Mouse (Mus musculus): ENCODE results near the gene Olfr270.

Gene Olfr270

GRCm38 (mm10) chr4:52964247-52964646 is at the start of gene Olfr270:
Gene Olfr270, plus strand, starts transcription at chr4:52964547.
- in situ Hi-C loops (cut with MboI, MseI), result loop anchor here (5.0 kb wide), 1 partner anchor 107 kb away; the partner anchor contains the start of gene Olfr273

- in situ Hi-C loops (cut with MboI, MseI), result no loop called here
Observed at GRCm38 (mm10) chr4:52916659-52917310, 47.6 kb upstream of the Olfr270 start.

GRCm38 (mm10) chr4:52917311-52917688 is 47.0 kb upstream of the Olfr270 start:
- in situ Hi-C loops (cut with MboI, MseI), result no loop called here

- in situ Hi-C loops (cut with MboI, MseI), result no loop called here
Observed at GRCm38 (mm10) chr4:52919078-52919477, 45.3 kb upstream of the Olfr270 start, which contains the start of gene Olfr272. Gene Olfr272, minus strand, starts transcription at chr4:52919178.

GRCm38 (mm10) chr4:52930480-52930879 is 33.9 kb upstream of the Olfr270 start:
- in situ Hi-C loops (cut with MboI, MseI), result no loop called here

GRCm38 (mm10) chr4:52946665-52947064 is 17.7 kb upstream of the Olfr270 start:
- in situ Hi-C loops (cut with MboI, MseI), result no loop called here

- in situ Hi-C loops (cut with MboI, MseI), result no loop called here
Observed at GRCm38 (mm10) chr4:52949005-52949404, 15.3 kb upstream of the Olfr270 start.

GRCm38 (mm10) chr4:52958693-52959092 is 5.7 kb upstream of the Olfr270 start:
- in situ Hi-C loops (cut with MboI, MseI), result no loop called here

GRCm38 (mm10) chr4:52985216-52985615 is 20.9 kb downstream of the Olfr270 start:
- in situ Hi-C loops (cut with MboI, MseI), result no loop called here

GRCm38 (mm10) chr4:52986266-52986665 is 21.9 kb downstream of the Olfr270 start:
- in situ Hi-C loops (cut with MboI, MseI), result no loop called here

GRCm38 (mm10) chr4:52989248-52989647 is 24.9 kb downstream of the Olfr270 start, which contains the start of gene Nipsnap3a:
Gene Nipsnap3a, plus strand, starts transcription at chr4:52989272.
- in situ Hi-C loops (cut with MboI, MseI), result no loop called here

GRCm38 (mm10) chr4:52999449-52999848 is 35.1 kb downstream of the Olfr270 start:
- in situ Hi-C loops (cut with MboI, MseI), result no loop called here

- in situ Hi-C loops (cut with MboI, MseI), result loop anchor here (10.0 kb wide), 1 partner anchor 555 kb away; no protein-coding TSS in a partner anchor
Observed at GRCm38 (mm10) chr4:53000154-53000553, 35.8 kb downstream of the Olfr270 start.

- in situ Hi-C loops (cut with MboI, MseI), result loop anchor here (10.0 kb wide), 1 partner anchor 564 kb away; no protein-coding TSS in a partner anchor
Observed at GRCm38 (mm10) chr4:53009183-53009582, 44.8 kb downstream of the Olfr270 start.

- in situ Hi-C loops (cut with MboI, MseI), result loop anchor here (10.0 kb wide), 1 partner anchor 565 kb away; no protein-coding TSS in a partner anchor
Observed at GRCm38 (mm10) chr4:53009871-53010270, 45.5 kb downstream of the Olfr270 start.

- in situ Hi-C loops (cut with MboI, MseI), result no loop called here
Observed at GRCm38 (mm10) chr4:53011732-53012361, 47.5 kb downstream of the Olfr270 start, which contains the start of gene Nipsnap3b. Gene Nipsnap3b, plus strand, starts transcription at chr4:53011880.

GRCm38 (mm10) chr4:53014421-53014820 is 50.1 kb downstream of the Olfr270 start:
- in situ Hi-C loops (cut with MboI, MseI), result no loop called here

GRCm38 (mm10) chr4:53015024-53015423 is 50.7 kb downstream of the Olfr270 start:
- in situ Hi-C loops (cut with MboI, MseI), result no loop called here

- in situ Hi-C loops (cut with MboI, MseI), result no loop called here
Observed at GRCm38 (mm10) chr4:53018392-53018791, 54.0 kb downstream of the Olfr270 start.

Measured in T-helper 1 cell (primary cell).